Mouse (Mus musculus): Measurements from ENCODE around the gene Six6.

DNA sequence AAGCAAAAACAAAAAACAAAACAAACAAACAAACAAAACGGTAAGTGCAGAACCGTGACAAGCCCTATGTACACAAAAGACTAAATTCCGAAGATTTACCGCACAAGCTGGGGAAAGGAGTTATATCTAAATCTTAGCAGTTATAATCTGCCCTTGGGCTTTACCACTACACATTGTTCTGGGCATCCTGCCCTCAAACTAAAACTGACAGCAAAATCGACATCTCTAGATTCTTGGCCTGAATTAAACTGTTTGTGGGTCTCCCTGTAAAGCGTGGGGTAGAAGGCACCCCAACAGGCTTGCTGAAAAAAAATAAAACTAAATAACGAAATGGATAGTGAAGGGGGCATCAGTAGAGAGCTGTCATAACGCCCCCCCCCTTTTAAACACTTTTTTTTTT, 2.9 kb upstream of the Six6 start:
- TF ChIP-seq CTCF (IDR thresholded peaks at IDR 0.05; ENCODE audit: low read depth, low read length) (no peak), GATA1 (IDR thresholded peaks at IDR 0.05; ENCODE audit: borderline replicate concordance, low read length) (no peak), GATA2 (IDR thresholded peaks at IDR 0.05; ENCODE audit: borderline replicate concordance, low read depth, low read length) (no peak), TAL1 (conservative IDR thresholded peaks at IDR 0.05; ENCODE audit: low read depth, low read length) (no peak)

Measured in G1E (cell line).